Mouse (Mus musculus): Measurements from ENCODE around the gene Cacna2d3. TPM values are rescaled to one million over a fixed set of nuclear protein-coding genes. Genes with fewer than 3 reads are reported as not detected.

Gene Cacna2d3
- total and polyA plus RNA-seq, 3 experiments = not detected

- DNase-seq (ENCODE audit: extremely low read depth) = no peak
- Histone ChIP-seq H3K27ac (ENCODE audit: insufficient read depth, low read depth) (no peak overlapping the region), H3K79me2 (replicated peaks; ENCODE audit: control insufficient read depth, extremely low read depth, insufficient read depth, poor library complexity, severe bottlenecking) (no peaks in the 10 kb centered on the region), H3K4me2 (ENCODE audit: insufficient read depth, low read depth, poor library complexity, severe bottlenecking) (no peak overlapping the region), H3K36me3 (replicated peaks in 1 of 2; ENCODE audit: control insufficient read depth in 1 of 2, insufficient read depth in 1 of 2, low read length in 1 of 2) (no peaks in the 10 kb centered on the region), H3K9ac (ENCODE audit: insufficient read depth, low read depth) (no peak overlapping the region), H3K4me3 (replicated peaks in 1 of 3; ENCODE audit: low read depth in 2 of 3, low read length in 2 of 3, poor library complexity in 1 of 3) (no peak overlapping the region), H3K9me3 (replicated peaks; ENCODE audit: low read length) (peaks cover 76% of the 10 kb centered on the region), H3K27me3 (replicated peaks) (no peaks in the 10 kb centered on the region), H3K4me1 (ENCODE audit: control insufficient read depth in 1 of 2, insufficient read depth in 2 of 2) (no peaks in the 10 kb centered on the region)
- dilution Hi-C loops (cut with MboI; ENCODE audit: extremely low pct_ligation_motif_present, extremely low pct_unique_long_range_greater_than_20kb, low sequenced_read_pairs) = no loop called here
- no peak for TF ChIP-seq HCFC1 (IDR thresholded peaks at IDR 0.05; ENCODE audit: low read depth, low read length)
- no peak for TF ChIP-seq MAFK (IDR thresholded peaks at IDR 0.05; ENCODE audit: insufficient replicate concordance, low read length)
- TF ChIP-seq UBTF (IDR thresholded peaks at IDR 0.05; ENCODE audit: low read depth, low read length) = no peak
- TF ChIP-seq JUND (conservative IDR thresholded peaks at IDR 0.05; ENCODE audit: low read depth, low read length) = no peak
- no peak for TF ChIP-seq PAX5 (IDR thresholded peaks at IDR 0.05; ENCODE audit: low read length)
- no peak for TF ChIP-seq TCF12 (IDR thresholded peaks at IDR 0.05; ENCODE audit: low read depth, low read length)
- no peak for TF ChIP-seq TBP (conservative IDR thresholded peaks at IDR 0.05; ENCODE audit: low read depth, low read length)
- no peak for TF ChIP-seq NELFE (IDR thresholded peaks at IDR 0.05; ENCODE audit: low read depth, low read length)
- TF ChIP-seq ZNF384 (IDR thresholded peaks at IDR 0.05; ENCODE audit: low read depth, low read length) = no peak
- TF ChIP-seq SIN3A (IDR thresholded peaks at IDR 0.05; ENCODE audit: low read length) = no peak
- no peak for TF ChIP-seq GABPA (IDR thresholded peaks at IDR 0.05; ENCODE audit: insufficient replicate concordance, low read depth, low read length)
- TF ChIP-seq ETS1 (conservative IDR thresholded peaks at IDR 0.05; ENCODE audit: low read depth, low read length) = no peak
- in situ Hi-C loops (cut with MboI; ENCODE audit: low pct_ligation_motif_present, low pct_unique_long_range_greater_than_20kb, low sequenced_read_pairs) = no loop called here
Observed at GRCm38 (mm10) chr14:29018316-29019000, 703.2 kb downstream of the Cacna2d3 start.

GRCm38 (mm10) chr14:29017883-29018282 lies 703.8 kb downstream of the Cacna2d3 start, which contains the start of gene Lrtm1:
Gene Lrtm1 (plus strand): TSS chr14:29018208.
- in situ Hi-C loops (cut with MboI; ENCODE audit: low pct_ligation_motif_present, low pct_unique_long_range_greater_than_20kb, low sequenced_read_pairs) (no loop called here), dilution Hi-C loops (cut with MboI; ENCODE audit: extremely low pct_ligation_motif_present, extremely low pct_unique_long_range_greater_than_20kb, low sequenced_read_pairs) (no loop called here)
- H3K27ac ChIP-seq (ENCODE audit: insufficient read depth, low read depth) = no peak within 1 kb of the TSS
- no peaks in the 10 kb centered on the region for H3K27me3 ChIP-seq (replicated peaks)
- H3K36me3 ChIP-seq (replicated peaks in 1 of 2; ENCODE audit: control insufficient read depth in 1 of 2, insufficient read depth in 1 of 2, low read length in 1 of 2) = no peaks in the 10 kb centered on the region
- H3K79me2 ChIP-seq (replicated peaks; ENCODE audit: control insufficient read depth, extremely low read depth, insufficient read depth, poor library complexity, severe bottlenecking) = no peaks in the 10 kb centered on the region
- no peaks in the 10 kb centered on the region for H3K4me1 ChIP-seq (ENCODE audit: control insufficient read depth in 1 of 2, insufficient read depth in 2 of 2)
- no peak for DNase-seq (ENCODE audit: extremely low read depth)
- TF ChIP-seq ZC3H11A (IDR thresholded peaks at IDR 0.05; ENCODE audit: low read depth, low read length) = no peak
- TF ChIP-seq PAX5 (IDR thresholded peaks at IDR 0.05; ENCODE audit: low read length) = no peak
- TF ChIP-seq JUN (IDR thresholded peaks at IDR 0.05; ENCODE audit: insufficient read depth, low read depth, low read length) = no peak
- TF ChIP-seq SIN3A (IDR thresholded peaks at IDR 0.05; ENCODE audit: low read length) = no peak
- TF ChIP-seq BHLHE40 (IDR thresholded peaks at IDR 0.05; ENCODE audit: low read depth, low read length) = no peak
- no peak for TF ChIP-seq MXI1 (IDR thresholded peaks at IDR 0.05; ENCODE audit: low read depth, low read length)
- TF ChIP-seq UBTF (IDR thresholded peaks at IDR 0.05; ENCODE audit: low read depth, low read length) = no peak
- no peak for TF ChIP-seq MAZ (IDR thresholded peaks at IDR 0.05; ENCODE audit: low read depth, low read length)
- no peak for TF ChIP-seq RCOR1 (conservative IDR thresholded peaks at IDR 0.05; ENCODE audit: low read depth, low read length)
- TF ChIP-seq CTCF (conservative IDR thresholded peaks at IDR 0.05 in 1 of 2, IDR thresholded peaks at IDR 0.05 in 1 of 2; ENCODE audit: low read depth in 2 of 2, low read length in 2 of 2) = no peak
- TF ChIP-seq SMC3 (IDR thresholded peaks at IDR 0.05; ENCODE audit: low read depth, low read length) = no peak
- no peak for TF ChIP-seq POLR2A (IDR thresholded peaks at IDR 0.05; ENCODE audit: low read depth, low read length)
- no peak within 1 kb of the TSS for H3K9ac ChIP-seq (ENCODE audit: insufficient read depth, low read depth)
- peaks cover 76% of the 10 kb centered on the region for H3K9me3 ChIP-seq (replicated peaks; ENCODE audit: low read length)
- H3K4me3 ChIP-seq (replicated peaks in 1 of 3; ENCODE audit: low read depth in 2 of 3, low read length in 2 of 3, poor library complexity in 1 of 3) = no peak within 1 kb of the TSS
- no peak within 1 kb of the TSS for H3K4me2 ChIP-seq (ENCODE audit: insufficient read depth, low read depth, poor library complexity, severe bottlenecking)

All from CH12.LX (cell line).